Mouse (Mus musculus): ENCODE measurements around the gene Pan2. TPM values are rescaled to one million over a fixed set of nuclear protein-coding genes. Genes with fewer than 3 reads are reported as not detected.
"Not testable (repeated sequence)": the region's sequence is repeated elsewhere in the genome, so short reads cannot be mapped to it uniquely, and the experiment has no call there.

Gene Pan2
- 10 to 100 TPM; 15.8 TPM for total RNA-seq (2021)
- long read RNA-seq, experiment 1, full-length matches to known transcripts, result 6 of 34 reads
- long read RNA-seq, experiment 1, partial matches to known transcripts, result 4 of 34 reads
- long read RNA-seq, experiment 1, other reads (novel, unspliced or antisense), result 24 of 34 reads
- long read RNA-seq, experiment 2, full-length matches to known transcripts, result 3 of 43 reads
- long read RNA-seq, experiment 2, partial matches to known transcripts, result 5 of 43 reads
- long read RNA-seq, experiment 2, other reads (novel, unspliced or antisense), result 35 of 43 reads

DNA sequence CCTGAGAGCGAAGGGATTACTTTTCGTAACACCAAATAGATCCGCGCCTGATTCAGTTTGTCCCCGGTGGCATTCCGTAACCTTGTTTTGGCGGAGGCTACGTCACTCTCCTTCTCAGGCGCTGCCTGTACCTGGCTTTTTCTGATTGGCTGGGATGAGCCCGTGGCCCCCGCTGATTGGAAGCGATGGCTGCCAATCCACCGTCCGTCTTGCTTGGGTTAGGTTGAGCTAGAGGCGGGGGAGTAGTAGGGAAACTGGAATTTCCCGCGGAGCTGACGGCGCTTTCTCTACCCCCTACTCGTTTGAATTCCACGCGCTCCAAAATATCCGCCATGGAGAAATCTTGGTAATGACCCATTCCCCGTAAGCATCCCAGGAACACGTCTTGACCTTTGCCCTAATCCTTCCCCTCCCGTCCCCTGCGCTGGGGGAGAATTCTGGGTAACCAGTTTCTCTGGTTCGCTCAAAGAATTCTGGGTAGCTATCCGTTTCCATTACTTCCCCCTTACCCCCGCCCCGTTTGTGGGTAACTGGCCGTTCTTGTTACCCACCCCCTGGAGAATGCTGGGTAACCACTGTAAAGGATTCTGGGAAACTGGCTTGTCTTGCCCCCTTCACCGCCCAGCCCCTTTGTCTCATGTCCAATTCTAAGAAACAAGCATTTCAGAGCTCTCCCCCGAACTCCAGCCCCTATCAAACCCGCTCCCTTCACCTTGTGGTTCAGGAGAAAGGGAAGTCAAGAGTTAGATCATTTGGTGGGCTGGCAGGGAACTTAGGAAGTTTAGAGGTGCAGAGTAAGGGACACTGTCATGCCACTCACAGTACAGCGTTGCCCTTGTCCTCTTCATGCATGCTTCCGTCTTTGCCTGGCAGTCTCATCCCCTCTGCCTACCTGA lies at the start of gene Pan2:
TSS of gene Pan2 (plus strand) at position 210 of the 896 bp plus-strand sequence.
- peak; percentile 100 for DNase-seq (ENCODE audit: extremely low spot score in 1 of 2, low spot score in 2 of 2)

GRCm38 (mm10) chr10:128253677-128254255 lies 49.4 kb upstream of the Pan2 start, which contains the start of gene Apon:
Gene Apon, plus strand, starts transcription at chr10:128254096.
- intact Hi-C loops (cut with DNase I), result no loop called here
- Histone ChIP-seq H3K27ac (no peak within 1 kb of the TSS), H3K4me3 (no peak within 1 kb of the TSS)
- TF ChIP-seq CTCF (IDR thresholded peaks at IDR 0.05), result no peak
- DNase-seq (ENCODE audit: extremely low spot score in 1 of 2, low spot score in 2 of 2), result no peak

More for the DNA sequence above, at the start of gene Pan2:
- peak within 1 kb of the TSS; percentile 82 for H3K4me3 ChIP-seq
- intact Hi-C loops (cut with DNase I), result loop anchor here (1.0 kb wide), 1 partner anchor 19 kb away; the partner anchor contains the start of gene Cnpy2
- TF ChIP-seq CTCF (IDR thresholded peaks at IDR 0.05), result no peak
- H3K27ac ChIP-seq, result peak within 1 kb of the TSS; percentile 99

GRCm38 (mm10) chr10:128255925-128256324 lies 47.2 kb upstream of the Pan2 start:
- Histone ChIP-seq H3K27ac (no peak overlapping the region), H3K4me3 (no peak overlapping the region)
- intact Hi-C loops (cut with DNase I), result no loop called here
- no peak for DNase-seq (ENCODE audit: extremely low spot score in 1 of 2, low spot score in 2 of 2)
- no peak for TF ChIP-seq CTCF (IDR thresholded peaks at IDR 0.05)

DNA sequence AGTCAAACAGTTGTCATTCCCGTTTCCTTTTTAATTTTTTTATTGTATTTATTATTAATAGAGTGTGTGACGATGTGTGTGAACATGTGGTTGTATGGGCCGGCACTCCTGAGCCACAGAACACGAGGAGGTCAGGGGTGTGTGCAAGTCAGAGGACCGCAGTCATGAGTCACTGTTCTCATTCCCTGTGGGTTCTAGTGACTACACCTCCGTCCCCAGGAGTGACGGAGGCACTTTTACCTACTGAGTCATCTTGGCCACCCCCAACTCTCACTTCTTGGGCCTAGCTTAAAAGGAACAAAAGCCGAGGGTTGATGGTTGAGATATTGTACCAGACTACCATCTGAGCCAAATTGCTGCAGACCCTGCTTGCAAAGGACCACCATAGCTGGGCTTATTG lies 46.8 kb upstream of the Pan2 start:
- intact Hi-C loops (cut with DNase I), result no loop called here
- DNase-seq (ENCODE audit: extremely low spot score in 1 of 2, low spot score in 2 of 2), result no peak
- H3K27ac ChIP-seq, result no peak overlapping the region
- no peak overlapping the region for H3K4me3 ChIP-seq
- TF ChIP-seq CTCF (IDR thresholded peaks at IDR 0.05), result no peak

GRCm38 (mm10) chr10:128258953-128259352 lies 44.2 kb upstream of the Pan2 start:
- TF ChIP-seq CTCF (IDR thresholded peaks at IDR 0.05), result no peak
- DNase-seq (ENCODE audit: extremely low spot score in 1 of 2, low spot score in 2 of 2), result no peak
- intact Hi-C loops (cut with DNase I), result no loop called here
- H3K27ac ChIP-seq, result no peak overlapping the region
- H3K4me3 ChIP-seq, result no peak overlapping the region

DNA sequence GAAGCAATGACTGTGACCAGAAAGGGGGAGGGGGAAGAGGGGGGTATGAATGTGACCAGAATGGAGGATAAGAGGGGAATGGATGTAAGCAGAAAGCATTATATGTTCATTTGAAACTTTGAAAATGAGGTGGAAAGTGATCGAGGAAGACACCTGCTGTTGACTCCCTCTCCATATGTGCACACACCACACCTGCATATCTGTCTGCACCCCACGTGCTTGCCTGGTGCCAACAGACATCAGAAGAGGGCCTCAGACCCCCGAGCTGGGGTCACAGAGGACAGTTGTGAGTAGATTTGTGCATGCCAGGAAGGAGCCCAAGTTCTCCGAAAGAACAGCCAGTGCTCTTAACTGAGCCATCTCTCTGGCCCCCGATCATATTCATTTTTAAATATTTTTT lies 43.2 kb upstream of the Pan2 start:
- intact Hi-C loops (cut with DNase I), result no loop called here
- Histone ChIP-seq H3K4me3 (no peak overlapping the region), H3K27ac (no peak overlapping the region)
- TF ChIP-seq CTCF (IDR thresholded peaks at IDR 0.05), result no peak
- DNase-seq (ENCODE audit: extremely low spot score in 1 of 2, low spot score in 2 of 2), result no peak

- H3K4me3 ChIP-seq; H3K27ac ChIP-seq; intact Hi-C loops (cut with DNase I); DNase-seq (ENCODE audit: extremely low spot score in 1 of 2, low spot score in 2 of 2): not testable (repeated sequence)
These were observed 42.8 kb upstream of the Pan2 start for GRCm38 (mm10) chr10:128260376-128260775.

DNA sequence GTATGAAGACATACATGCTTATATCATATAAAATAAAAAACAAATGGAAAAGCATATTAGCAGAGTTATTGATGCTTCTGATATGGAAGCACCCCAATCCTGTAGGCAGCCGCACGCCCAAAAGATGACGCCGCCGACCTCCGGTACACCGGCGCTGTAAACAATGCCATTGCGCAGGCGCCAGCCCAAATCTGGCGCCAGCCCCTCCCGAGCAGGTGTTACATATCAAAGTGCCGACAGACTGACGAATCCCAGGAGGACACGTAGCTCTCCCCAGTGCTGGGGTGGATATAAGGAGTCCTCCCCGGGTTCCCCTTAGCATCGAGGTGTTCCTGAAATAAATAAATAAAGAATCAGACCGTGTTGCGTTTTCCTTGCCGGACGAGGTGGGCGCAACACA lies 40.8 kb upstream of the Pan2 start:
- TF ChIP-seq CTCF (IDR thresholded peaks at IDR 0.05), result no peak
- no peak overlapping the region for H3K4me3 ChIP-seq
- no peak for DNase-seq (ENCODE audit: extremely low spot score in 1 of 2, low spot score in 2 of 2)
- H3K27ac ChIP-seq, result no peak overlapping the region
- intact Hi-C loops (cut with DNase I), result no loop called here

DNA sequence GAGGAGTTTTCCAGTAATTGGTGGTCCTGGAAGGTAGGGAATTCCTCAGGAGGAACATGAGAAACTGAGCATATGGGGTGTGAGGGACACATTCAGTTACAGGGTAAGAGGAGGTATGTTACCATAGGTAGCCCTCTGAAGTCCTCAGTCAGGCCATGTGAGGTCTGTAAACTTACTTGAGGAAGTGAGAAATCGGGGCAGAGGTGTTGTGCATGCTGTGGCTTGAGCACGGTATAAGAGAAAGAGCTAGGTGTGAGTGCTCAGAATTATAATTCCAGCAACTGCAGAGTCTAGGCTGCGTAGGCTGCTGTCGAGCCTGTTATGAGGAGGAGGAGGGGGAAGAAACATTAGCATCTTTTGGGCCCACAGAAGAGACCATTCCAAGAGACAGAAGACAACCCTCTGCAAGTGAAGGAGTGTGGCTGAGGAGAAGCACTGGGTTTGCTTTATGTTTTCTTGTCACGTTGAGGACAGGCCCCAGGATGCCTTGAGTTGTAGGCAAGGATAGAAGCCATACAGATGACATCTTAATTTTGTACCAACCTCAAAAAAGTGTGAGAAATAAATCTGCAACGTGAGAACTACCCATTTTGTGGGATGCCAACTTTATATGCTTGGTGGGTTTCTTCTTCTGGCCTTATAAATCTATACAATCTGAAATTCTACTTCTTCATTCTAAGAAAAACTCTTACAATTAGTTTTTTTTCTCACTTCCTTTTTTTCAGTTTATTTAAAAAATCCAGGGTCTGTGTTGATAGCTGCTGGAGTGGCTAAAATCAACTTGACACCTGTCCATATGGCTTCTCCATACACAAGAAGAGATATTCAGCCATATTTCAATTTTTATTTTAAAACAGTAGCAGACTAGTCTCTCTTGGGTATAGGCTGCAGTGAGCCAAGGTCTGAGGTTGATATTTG lies 39.5 kb upstream of the Pan2 start:
- intact Hi-C loops (cut with DNase I), result no loop called here
- DNase-seq (ENCODE audit: extremely low spot score in 1 of 2, low spot score in 2 of 2), result no peak
- no peak overlapping the region; the same call in 1 of the 2 replicates for H3K27ac ChIP-seq

GRCm38 (mm10) chr10:128268371-128268770 lies 34.8 kb upstream of the Pan2 start, which contains the start of gene Apof:
Gene Apof, plus strand, starts transcription at chr10:128268671.
- no peak for TF ChIP-seq CTCF (IDR thresholded peaks at IDR 0.05)
- H3K27ac ChIP-seq, result no peak within 1 kb of the TSS
- intact Hi-C loops (cut with DNase I), result no loop called here
- DNase-seq (ENCODE audit: extremely low spot score in 1 of 2, low spot score in 2 of 2), result no peak
- H3K4me3 ChIP-seq, result no peak within 1 kb of the TSS

More for the DNA sequence above, 39.5 kb upstream of the Pan2 start:
- no peak for TF ChIP-seq CTCF (IDR thresholded peaks at IDR 0.05)
- no peak overlapping the region for H3K4me3 ChIP-seq
